1 mouse cellular context compared by ENCODE assay signal in the genomic region with DNA sequence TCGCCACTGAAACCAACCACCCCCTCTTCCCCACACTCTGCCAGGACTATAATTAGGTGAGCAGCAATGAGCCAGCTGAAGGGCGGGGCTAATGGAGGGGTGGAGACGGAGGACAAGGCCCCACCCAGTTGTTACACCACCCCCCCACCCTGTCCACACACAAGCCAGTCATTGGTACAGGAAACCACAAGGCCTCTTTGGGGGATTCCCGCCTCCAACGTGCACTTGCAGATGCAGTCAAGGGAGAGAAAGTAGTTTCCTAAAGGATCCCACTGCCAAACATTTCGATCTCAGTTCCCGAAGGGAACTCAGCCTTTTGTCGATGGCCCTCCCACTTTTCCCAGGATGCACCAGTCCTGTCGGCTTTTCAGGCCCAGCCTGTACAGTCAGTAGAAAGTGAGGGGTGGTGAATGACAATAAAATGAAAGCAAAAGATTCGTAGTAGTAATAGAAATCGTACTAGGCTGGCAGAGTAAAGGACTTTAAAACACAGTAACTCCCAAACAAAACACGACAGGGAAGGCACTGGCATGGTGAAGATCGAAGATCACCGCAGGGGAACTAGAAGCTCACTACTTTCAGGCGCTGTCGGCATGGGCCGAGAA.
TF ChIP-seq lines count a peak whose summit lies in the region.

No protein-coding gene starts in this region.

TF ChIP-seq in MEL, 35 proteins besides CTCF, POLR2A, EP300 and RAD21 (continued from another document):
- TF ChIP-seq POLR2AphosphoS2 (IDR thresholded peaks at IDR 0.05; ENCODE audit: low read length) (peak; percentile 77), HCFC1 (IDR thresholded peaks at IDR 0.05; ENCODE audit: low read depth, low read length) (peak; percentile 68), MAFK (IDR thresholded peaks at IDR 0.05; ENCODE audit: borderline replicate concordance, low read depth, low read length) (peak; percentile 7; the same call in 1 of the 2 replicates), MEF2A (IDR thresholded peaks at IDR 0.05; ENCODE audit: extremely low read depth, insufficient replicate concordance, low read depth, low read length, poor library complexity, severe bottlenecking) (no peak), MAZ (IDR thresholded peaks at IDR 0.05; ENCODE audit: low read depth, low read length) (peak; percentile 87; the same call in 1 of the 2 replicates), CHD2 (IDR thresholded peaks at IDR 0.05; ENCODE audit: low read length) (no peak; the same call in 1 of the 2 replicates), TCF12 (IDR thresholded peaks at IDR 0.05; ENCODE audit: low read depth, low read length) (peak; percentile 54), KAT2A (conservative IDR thresholded peaks at IDR 0.05; ENCODE audit: low read depth, low read length) (no peak; the same call in 1 of the 2 replicates), ZC3H11A (IDR thresholded peaks at IDR 0.05; ENCODE audit: low read depth, low read length) (no peak), MYB (IDR thresholded peaks at IDR 0.05; ENCODE audit: low read depth, low read length) (peak; percentile 32; the same call in 1 of the 2 replicates), MYC (IDR thresholded peaks at IDR 0.05; ENCODE audit: low read depth, low read length) (peak; percentile 67; the same call in 1 of the 2 replicates), E2F4 (IDR thresholded peaks at IDR 0.05; ENCODE audit: borderline replicate concordance, low read depth, low read length) (peak; percentile 87), NELFE (IDR thresholded peaks at IDR 0.05; ENCODE audit: low read depth, low read length) (peak; percentile 74), UBTF (IDR thresholded peaks at IDR 0.05; ENCODE audit: borderline replicate concordance, insufficient read depth, low read depth, low read length) (no peak), NRF1 (IDR thresholded peaks at IDR 0.05; ENCODE audit: insufficient read depth, low read depth, low read length, poor library complexity, severe bottlenecking) (peak; percentile 11; the same call in 1 of the 2 replicates), BHLHE40 (IDR thresholded peaks at IDR 0.05; ENCODE audit: borderline replicate concordance, low read depth, low read length) (no peak)
